Mouse (Mus musculus) erythroblast, embryonic 14.5 days (primary cell): ENCODE data around the gene H6pd.

Source experiments
- GATA1 ChIP-seq: IDR thresholded peaks from 2 replicates; pipeline ENCODE4 v1.6.1; 2012; ENCODE audit warnings: low read length, inconsistent platforms, mixed read lengths
- TAL1 ChIP-seq: IDR thresholded peaks from 3 replicates; pipeline ENCODE4 v1.6.1; 2012; ENCODE audit warnings: low read length, inconsistent platforms, mixed read lengths

GRCm38 (mm10) chr4:150029885-150030284 is 21.1 kb upstream of the H6pd start:
- no peak for TF ChIP-seq GATA1
- TF ChIP-seq TAL1: no peak
